Mouse (Mus musculus) telencephalon, adult 2 months (tissue): ENCODE data around the gene Bcas2.
A peak's percentile ranks its signal among the peaks of the same experiment; 100 is the strongest.
"Not testable (repeated sequence)": the region's sequence is repeated elsewhere in the genome, so short reads cannot be mapped to it uniquely, and the experiment has no call there.

ENCODE experiments used
- DNase-seq: peaks from one replicate; pipeline ENCODE4 v3.0.0-alpha.2; 2011; ENCODE audit warnings: low read depth, low spot score

The Bcas2 gene

DNA sequence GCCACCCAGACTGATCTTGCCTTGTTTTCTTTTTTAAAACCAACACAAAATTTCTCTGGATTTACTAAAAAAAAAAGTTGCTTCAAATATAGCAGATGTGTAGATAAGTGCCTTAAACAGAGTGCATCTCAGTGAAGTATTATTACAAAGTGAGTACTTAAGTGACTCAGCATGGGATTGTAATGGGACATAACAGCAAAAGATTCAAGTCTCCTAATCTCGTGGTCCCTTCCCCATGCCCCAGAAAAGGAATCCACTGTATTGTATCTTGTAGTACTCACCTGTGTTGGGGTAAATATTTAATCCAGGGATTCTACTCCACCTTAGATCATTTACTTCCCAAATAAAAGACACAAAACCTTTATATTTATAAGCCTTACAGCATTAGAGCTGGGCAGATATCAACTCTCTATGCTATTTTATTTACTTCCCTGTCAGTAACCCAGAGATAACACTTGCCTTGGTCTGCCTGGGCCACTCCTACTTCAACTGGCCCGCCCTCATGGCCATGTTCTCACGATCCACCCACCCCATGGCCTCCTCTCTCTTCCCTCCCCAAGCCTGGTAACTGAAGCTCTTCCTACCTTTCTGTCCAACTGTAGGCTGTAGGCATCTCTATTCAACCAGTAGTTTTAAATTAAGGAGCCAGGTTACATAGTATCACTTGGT, 12.1 kb upstream of the Bcas2 start:
- no peak for DNase-seq

DNA sequence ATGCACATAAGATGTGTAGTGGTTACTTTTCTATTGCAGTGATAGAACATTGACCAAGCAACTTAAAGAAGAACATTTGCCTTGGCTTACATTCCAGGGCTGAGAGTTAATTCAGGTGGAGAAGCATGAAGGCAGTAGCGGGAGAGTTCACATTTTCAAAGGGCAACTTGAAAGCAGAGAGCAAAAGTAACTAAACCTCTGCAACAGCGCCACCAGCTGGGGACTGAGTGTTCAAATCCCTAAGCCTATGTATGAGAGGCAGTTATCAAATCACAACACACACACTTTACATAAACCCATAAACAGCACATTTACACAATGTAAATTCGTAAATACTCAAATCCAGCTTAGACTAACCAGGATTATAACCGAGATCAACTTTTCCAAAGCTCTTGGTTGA, 1.7 kb upstream of the Bcas2 start:
- peak; percentile 76 for DNase-seq

DNA sequence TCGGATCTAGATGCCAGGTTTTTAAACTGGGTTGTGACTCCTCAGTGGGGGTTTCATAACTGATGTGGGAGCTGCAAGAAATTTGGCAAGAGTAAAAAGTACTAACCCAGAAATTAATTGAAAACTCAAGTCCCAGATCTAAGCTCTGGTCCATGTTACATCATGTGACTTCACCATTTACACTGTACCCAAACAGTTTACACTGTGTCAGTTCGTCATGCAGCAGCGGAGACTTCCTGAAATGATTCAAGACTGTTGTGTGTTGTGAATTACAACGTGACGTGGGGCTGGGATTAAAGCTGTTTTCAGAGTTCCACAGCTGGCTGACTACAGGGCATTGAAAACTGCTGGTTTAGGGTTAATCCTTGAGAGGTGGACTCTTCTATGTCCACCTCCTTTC, 1.2 kb downstream of the Bcas2 start:
- DNase-seq, result no peak

- no peak for DNase-seq
Measured at GRCm38 (mm10) chr3:103176740-103177139, 5.3 kb downstream of the Bcas2 start.

DNA sequence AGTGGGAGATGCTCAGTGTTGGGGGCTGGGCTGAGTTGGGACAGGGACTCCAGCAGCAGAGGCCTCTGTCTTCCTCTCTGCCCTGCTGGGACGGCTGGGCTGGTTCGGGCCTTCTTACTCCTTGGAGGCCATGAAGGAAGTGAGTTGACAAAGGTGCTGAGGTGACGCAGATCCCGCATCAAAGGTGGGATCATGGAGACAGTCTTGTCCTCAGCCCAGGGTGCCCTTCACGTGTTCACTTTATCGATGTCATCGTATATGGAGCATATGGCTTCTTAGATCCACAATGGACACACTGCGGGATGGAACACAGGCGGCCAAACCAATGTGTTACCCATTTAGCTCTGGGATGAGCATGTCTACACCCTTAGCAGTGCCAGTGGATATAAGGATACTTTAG, 8.1 kb downstream of the Bcas2 start:
- no peak for DNase-seq

GRCm38 (mm10) chr3:103181171-103181570, 9.7 kb downstream of the Bcas2 start:
- no peak for DNase-seq

GRCm38 (mm10) chr3:103182821-103183220, 11.4 kb downstream of the Bcas2 start:
- DNase-seq, result no peak

GRCm38 (mm10) chr3:103184467-103184866, 13.0 kb downstream of the Bcas2 start:
- DNase-seq, result not testable (repeated sequence)

GRCm38 (mm10) chr3:103188451-103188850, 17.0 kb downstream of the Bcas2 start:
- no peak for DNase-seq

- DNase-seq, result no peak
Measured at GRCm38 (mm10) chr3:103188856-103189255, 17.4 kb downstream of the Bcas2 start.

GRCm38 (mm10) chr3:103192161-103192560, 20.7 kb downstream of the Bcas2 start:
- no peak for DNase-seq

DNA sequence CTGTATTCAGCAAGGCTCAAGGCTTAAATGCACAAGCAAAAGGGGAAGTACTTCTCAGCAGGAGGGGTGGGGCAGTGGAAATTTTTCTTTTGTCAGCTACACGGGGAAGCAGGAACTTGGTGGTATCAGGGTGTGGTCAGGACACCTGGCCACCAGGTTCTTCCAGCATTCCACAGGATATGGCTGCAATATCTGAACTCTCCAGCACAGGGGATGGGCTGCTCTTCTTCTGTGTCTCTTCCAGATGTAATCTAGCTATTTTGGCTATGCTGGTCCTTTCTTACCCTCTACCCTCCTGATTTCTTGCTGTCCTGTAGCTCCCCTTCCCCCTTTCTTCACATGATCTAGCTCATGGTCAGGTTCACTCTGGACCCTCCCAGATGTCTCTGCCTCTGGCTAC, 21.7 kb downstream of the Bcas2 start:
- no peak for DNase-seq

- DNase-seq, result no peak
Measured at GRCm38 (mm10) chr3:103196320-103196823, 24.9 kb downstream of the Bcas2 start.

DNA sequence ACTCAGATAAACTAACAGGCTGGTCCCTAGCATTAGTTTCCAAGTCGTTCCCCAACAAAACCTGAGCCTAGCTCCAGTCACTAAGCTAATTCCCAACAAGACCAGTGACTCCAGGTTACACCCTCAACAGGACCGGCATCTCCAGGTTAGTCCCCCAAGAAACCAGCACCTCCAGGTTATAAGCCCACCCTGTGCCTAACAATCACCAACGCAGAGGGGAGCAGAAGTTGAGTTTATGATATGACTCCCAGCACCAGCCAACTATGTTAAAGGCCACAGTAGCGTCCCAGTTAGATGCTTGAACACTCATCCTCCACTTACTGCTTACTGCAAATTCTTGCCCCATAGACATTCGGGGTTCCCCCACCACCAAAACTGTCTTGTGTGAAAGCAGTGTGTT, 27.9 kb downstream of the Bcas2 start:
- no peak for DNase-seq

DNA sequence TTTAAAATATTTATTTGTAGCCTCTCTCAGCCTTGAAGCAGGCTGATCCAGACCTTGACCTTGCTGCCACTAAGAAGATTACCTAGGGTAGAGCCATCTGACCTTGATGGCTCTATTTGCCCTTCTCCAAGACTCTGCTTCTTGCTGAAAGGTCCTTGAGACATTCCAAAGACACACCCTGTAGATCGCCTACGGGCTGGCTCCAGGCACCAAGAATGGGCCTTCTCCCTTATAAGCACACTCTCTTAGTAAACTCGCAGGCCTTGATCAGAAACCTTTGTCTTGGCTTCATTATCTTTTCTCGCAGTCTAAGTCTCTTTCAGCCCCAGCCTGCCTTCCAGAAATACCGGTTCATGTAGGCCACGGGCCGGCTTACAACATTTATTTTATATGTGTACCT, 29.6 kb downstream of the Bcas2 start:
- DNase-seq, result not testable (repeated sequence)

DNA sequence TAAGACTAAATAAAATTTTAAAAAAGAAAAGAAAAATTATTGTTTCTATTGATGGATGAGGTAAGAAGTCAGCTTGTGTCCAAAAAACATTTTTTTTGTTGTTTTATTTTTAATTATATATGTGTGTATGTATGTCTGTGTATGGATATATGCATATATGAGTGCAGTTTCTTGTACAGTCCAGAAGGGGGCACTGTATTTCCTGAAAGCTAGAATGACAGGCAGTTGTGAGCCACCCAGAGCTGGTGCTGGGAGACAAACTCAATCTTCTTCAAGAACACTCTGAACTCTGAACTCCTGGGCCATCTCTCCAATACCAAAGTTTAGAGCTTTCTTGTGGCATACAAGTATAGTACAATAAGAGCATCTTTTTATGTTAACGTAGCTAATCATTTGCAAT, 32.1 kb downstream of the Bcas2 start:
- no peak for DNase-seq

DNA sequence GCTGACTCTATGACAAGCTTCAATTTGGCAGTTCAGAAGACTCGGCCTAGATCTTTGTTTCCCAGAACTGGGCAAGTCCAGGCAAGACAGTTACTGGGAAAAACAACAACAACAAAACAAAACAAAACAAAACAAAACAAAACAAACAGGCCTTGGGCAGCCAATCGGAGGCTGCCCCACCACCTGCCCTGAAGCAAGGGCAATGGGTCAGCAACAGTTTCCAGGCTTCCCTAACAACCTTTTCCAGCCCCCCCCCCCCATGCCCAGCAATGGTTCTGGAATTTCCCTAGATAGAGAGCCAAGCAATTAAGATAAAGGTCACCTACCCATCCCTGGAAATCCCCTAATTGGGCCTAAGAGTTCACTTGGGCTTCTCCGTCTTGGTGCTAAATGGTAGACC, 33.0 kb downstream of the Bcas2 start:
- no peak for DNase-seq

DNA sequence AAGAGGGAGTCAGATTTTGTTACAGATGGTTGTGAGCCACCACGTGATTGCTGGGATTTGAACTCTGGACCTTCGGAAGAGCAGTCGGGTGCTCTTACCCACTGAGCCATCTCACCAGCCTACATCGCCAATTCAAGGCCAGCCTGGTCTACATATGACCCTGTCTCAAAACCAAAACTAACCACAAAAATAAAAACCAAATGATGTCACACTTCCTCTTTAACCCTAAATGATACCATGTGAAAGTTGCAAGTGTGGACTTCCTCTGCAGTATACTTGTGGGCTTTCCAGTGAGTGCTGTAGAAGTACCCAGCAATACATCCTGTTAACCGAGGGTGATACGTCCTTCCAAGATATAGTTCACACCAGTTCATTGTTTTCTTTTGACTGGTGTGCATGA, 34.9 kb downstream of the Bcas2 start:
- no peak for DNase-seq

GRCm38 (mm10) chr3:103207749-103208148, 36.3 kb downstream of the Bcas2 start:
- DNase-seq, result no peak

DNA sequence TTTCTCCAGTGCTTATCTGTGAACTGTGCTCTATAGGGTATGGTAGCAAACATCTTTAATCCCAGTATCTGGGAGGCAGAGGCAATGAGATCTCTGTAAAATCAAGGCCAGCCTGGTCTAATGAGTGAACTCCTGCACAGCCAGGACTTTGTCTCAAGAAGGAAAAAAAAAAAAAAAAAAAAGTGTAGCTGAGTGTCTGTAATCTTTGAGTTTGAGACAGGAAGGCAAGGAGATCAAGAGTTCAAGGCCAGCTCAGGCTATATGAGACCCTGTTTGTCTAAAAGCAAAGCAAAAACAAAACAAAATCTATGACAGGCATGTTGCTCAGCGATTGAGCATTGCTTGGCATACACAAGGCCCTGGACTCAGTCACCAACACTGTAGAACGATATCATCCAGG, 36.8 kb downstream of the Bcas2 start:
- no peak for DNase-seq

DNA sequence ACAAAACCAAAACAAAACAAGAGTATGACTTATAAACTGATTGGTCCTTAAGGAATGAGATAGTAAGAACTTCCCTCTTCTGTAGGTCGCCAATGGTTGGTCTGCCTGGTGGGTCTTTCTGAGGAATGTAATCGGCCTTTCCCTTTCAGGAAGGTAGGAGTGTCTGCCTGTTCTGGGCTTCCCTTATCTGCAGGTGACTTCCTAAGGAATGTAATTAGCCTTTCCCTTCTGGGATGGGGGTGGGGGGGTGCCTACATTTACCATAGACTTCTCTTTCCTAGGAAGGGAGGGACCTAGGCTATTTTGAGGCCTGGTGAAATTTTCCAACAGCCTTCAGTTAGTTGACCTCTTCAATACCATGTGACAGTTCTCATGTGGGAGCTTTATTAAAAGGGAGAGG, 39.6 kb downstream of the Bcas2 start:
- DNase-seq, result no peak

- no peak for DNase-seq
Measured at GRCm38 (mm10) chr3:103212142-103212541, 40.7 kb downstream of the Bcas2 start.

DNA sequence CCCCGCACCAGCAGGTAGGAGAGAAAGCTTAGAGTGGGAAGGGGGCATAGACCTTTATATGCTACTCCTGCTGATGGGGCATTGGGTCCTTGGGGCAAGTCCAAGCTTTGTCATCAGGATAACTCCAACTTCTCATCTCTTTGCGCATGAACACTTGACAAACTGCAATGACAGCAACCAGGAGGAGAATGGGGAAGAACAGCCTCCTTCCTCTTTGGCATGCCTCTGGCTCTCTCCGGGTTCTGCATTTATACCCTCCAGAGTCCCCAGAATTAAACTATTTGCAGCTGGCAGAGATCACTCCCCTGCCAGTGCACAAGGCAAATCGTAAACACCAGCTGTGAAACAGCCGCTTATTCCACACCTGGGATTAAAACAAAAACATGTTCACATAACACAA, 42.1 kb downstream of the Bcas2 start:
- peak; percentile 3 for DNase-seq
